Mouse (Mus musculus): ENCODE measurements at regions not wholly inside any gene's neighbourhood (a gene's known extent, or its start where the extent isn't known, plus 50 kb on each side); places are given as distances from the start of the nearest gene placed in this dataset.

DNA sequence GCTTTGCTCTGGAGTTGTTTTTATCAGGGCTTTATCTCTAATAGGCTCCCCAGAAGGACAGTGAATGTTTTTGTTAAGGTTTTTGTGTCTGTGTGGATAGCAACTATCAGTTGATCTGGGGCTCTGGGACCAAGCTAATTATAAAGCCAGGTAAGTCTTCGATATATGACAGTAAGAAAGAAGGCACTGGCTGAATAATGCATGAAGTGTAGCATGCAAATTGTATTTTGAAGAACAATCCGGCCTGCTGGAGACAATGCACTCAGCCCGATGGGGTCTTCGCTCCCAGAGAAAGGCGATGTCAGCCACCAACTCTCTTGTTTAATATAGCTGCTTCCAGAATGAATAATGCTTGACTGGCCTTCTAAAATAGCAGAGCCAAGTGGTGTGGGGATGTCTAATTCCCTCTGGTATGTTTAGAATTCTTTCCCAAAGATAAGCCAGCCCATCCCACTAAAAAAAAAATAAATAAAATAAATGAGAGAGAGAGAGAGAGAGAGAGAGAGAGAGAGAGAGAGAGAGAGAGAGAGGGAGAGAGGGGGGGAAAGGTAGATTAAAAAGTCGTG, 68.6 kb downstream of the Dad1 start:
- DNase-seq (ENCODE audit: extremely low spot score in 1 of 2, low spot score in 1 of 2): no peak

DNA sequence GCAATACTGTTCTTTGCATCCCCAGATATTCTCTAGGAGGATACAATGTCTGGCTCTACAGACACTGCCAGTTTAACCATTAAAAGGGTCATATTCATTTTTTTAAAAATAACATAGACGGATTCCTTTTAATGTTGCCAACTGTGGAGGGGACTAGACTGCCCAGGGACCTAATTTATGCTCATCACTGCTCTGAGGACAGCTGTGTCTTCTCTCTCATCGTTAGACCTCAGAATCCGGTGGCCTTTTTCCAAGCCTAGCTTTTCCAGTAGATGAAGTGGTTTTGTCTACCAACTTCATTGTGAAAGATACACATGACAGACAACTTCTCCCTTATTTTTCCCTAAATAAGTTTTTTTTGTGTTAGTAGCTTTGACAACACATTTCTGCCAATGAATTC, 70.0 kb downstream of the Dad1 start:
- no peak for DNase-seq (ENCODE audit: extremely low spot score in 1 of 2, low spot score in 1 of 2)

DNA sequence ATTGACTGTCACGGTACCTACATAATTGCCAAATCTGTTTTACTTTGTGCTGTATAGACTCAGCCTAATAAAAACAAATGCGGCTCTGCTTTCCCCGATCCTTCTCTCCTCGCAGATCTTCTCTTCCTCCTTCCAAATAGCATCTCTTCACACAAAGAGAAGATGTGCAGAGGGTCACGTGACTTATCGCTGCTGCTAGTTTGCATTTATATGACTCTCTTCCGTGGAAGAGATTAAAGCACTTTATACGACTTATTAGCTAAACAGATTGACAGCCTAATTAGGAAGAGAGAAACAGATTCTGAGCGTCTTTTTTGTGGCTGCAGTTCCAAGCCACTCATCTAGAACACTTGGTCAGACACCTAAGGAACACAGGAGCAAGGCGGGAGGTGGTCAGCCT, 71.1 kb downstream of the Dad1 start:
- no peak for DNase-seq (ENCODE audit: extremely low spot score in 1 of 2, low spot score in 1 of 2)

DNA sequence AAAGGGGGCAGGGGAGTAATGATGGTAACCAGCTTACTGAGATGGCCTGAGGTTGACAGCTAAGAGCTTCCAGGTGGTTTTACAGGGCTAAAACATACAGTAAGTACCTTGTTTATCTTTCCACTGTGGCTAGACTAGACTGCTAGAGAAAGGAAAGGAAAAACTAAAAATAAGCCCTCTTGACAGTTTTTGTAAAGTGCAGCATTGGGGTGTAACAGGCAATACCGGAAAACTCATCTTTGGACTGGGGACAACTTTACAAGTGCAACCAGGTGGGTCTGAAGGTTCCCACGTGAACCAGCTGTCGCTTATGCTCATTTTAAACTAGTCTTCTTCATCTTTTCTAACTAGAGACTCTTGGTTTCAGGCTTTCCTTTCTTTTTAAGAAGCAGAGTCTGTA, 72.6 kb downstream of the Dad1 start:
- DNase-seq (ENCODE audit: extremely low spot score in 1 of 2, low spot score in 1 of 2): no peak

DNA sequence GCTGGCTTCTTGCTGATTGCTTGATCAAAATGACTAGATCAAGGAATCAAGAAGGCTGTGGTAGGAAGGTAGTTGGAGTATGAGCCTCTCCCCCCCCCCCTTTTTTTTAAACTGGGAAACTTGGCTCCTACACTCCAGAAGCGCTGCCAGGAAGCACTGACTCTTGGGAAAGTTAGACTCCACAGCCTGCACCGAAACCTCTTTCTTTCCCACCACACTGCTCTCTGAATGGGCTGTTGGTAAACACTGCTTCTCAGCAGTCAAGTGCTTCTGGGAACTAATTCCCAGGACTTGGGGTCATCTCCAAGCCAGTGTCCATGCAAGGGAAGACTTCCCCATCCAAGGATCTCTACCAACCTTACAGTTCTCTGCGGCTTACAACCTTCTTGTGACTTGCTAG, 73.2 kb downstream of the Dad1 start:
- DNase-seq (ENCODE audit: extremely low spot score in 1 of 2, low spot score in 1 of 2): no peak

DNA sequence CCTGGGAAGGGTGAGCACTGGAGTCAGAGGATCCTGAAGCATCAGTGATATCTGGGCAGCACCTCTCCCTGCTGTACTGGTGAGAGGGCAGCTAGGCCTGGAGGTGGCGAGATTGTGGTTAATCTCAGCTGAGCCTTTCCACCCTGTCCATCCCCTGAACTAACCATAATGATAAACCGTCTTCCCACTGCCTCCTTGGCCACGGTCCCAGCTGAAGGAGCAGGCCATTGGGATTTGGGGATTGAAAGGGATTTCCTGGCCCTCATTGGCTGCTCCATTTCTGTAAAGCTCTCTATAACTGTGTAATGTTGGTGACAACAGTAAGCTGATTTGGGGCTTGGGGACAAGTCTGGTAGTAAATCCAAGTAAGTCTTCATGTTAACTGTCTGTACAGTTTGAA, 73.6 kb downstream of the Dad1 start:
- DNase-seq (ENCODE audit: extremely low spot score in 1 of 2, low spot score in 1 of 2): no peak

DNA sequence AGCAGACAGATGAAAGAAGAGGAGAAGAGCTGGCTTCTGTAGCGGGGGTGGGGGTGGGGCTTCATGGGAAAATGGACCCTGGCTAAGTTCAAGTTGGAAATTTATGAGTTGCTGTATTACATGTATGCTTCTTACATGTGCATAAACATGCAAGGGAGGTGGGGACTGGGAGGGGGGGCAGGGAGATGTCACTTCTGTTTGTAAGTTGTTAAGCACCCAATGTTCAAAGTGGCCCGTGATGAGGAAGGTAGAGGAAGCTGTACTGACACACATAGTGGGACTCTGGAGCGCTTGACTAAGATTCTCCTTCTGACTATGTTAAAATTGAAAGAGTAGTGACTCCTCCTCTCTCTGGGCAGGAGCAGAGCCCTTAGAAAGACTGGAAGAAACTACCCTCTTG, 75.0 kb downstream of the Dad1 start:
- no peak for DNase-seq (ENCODE audit: extremely low spot score in 1 of 2, low spot score in 1 of 2)

DNA sequence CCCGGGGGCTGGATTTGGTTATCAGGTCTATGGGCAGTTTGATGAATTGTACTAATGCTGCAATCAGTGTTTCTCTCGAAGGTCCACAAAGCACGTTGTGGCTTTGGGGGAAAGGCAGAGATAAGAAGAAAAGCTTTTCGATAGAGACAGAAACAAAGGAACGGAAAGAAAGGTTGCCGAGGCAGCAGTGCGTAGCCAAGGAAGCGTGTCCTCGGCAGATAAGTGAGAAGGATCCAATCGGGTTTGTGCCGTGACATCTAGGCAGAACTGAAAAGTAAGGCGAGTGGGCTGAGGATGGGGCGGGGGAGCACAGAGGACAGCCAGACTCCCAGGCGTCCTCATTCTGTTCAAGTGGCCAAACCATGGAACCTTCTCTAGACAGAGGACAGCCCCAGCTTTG, 77.4 kb downstream of the Dad1 start:
- no peak for DNase-seq (ENCODE audit: extremely low spot score in 1 of 2, low spot score in 1 of 2)

DNA sequence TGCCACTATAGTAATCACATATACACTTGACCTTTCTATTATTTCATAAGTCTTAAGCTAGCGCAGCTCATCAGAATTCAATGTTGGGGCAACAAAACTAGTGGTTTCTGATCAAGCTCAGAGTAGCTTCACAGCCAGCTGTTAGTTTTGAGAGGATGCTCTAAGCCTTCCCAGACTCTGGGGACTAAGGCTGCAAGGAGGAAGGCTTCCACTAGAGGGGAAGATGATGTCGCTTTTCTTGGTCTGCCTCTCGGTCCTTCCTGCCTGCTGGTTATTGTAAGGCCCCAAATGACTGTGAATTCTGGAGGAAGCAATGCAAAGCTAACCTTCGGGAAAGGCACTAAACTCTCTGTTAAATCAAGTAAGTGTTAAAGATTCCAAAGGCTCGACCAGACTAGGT, 78.4 kb downstream of the Dad1 start:
- DNase-seq (ENCODE audit: extremely low spot score in 1 of 2, low spot score in 1 of 2): no peak

DNA sequence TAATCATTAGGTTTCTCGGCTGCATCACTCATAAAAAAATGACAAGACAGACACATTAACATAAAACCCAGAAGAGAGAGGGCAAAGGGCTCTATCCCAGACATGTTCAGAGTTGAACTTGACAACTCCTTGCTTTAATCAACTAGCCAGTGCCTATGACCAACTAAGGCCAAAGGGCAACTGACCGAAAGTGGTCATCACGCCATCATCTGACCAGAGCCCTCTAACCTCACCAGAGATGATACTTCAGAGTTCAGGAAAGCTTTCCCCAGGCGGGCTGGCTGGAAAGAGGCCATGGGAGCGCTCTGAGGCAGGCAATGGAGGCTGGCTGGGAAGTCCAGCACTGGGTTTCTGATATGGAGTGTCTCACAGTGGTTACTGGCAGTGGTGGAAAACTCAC, 80.6 kb downstream of the Dad1 start:
- no peak for DNase-seq (ENCODE audit: extremely low spot score in 1 of 2, low spot score in 1 of 2)

DNA sequence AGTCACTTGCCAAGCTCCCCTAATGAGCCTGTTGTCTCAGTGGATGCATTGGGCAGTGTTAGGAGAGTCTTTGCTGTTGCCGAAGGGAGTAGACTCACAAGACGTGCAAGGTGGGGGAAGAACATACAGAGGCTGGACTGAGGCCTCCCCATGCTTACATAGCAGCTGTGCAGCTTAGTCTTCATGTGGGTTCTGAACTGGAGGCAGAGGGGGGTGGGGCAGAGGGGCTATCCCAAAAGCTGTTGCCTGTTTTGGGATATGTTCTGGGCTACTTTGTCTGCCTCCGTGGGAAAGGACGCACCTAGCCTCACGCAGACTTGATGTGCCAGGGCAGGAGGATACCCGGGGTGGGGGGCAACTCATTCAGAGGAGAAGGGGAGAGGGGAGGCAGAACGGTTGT, 84.7 kb downstream of the Dad1 start:
- DNase-seq (ENCODE audit: extremely low spot score in 1 of 2, low spot score in 1 of 2): no peak

DNA sequence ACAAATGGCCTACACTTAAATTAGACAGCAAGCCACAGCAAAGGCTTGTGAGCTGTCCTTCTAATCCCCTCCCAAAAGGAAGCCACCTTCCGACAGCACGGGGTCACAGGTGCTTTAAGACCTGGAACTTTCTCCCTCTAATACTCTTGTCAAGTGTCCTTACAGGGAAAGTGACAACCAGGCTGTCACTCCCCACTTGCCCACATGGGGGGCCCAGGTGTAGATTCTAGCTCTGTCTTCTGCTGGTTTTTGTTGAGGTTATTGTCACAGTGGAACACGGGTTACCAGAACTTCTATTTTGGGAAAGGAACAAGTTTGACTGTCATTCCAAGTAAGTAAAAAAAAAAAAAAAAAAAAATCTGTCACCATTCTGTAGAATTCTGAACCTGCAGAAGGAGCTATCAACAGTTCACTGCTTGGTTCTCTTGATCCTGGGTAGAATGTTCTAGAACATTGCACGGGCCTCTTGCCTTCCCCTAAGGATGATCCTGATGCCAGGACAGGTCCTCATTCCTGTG, 85.4 kb downstream of the Dad1 start:
- no peak for DNase-seq (ENCODE audit: extremely low spot score in 1 of 2, low spot score in 1 of 2)

DNA sequence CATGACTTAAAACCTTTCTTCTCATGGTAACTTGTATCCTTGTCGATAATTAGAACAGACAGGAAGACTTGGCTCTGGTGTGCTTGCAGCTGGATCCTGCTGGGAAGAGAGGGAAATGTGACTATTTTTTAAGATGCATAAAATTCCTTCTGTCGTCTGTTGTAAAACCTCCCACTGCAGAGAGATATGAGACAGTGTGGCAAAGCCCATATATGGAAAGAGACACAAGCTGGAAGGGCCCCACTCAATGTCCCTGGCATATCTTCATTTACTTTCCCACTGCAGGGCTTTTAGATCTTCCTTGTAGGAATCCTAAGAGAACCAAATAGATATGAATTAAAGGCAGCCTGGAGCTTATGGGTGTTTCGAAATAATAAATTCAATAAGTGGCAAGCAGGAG, 87.8 kb downstream of the Dad1 start:
- no peak for DNase-seq (ENCODE audit: extremely low spot score in 1 of 2, low spot score in 1 of 2)

DNA sequence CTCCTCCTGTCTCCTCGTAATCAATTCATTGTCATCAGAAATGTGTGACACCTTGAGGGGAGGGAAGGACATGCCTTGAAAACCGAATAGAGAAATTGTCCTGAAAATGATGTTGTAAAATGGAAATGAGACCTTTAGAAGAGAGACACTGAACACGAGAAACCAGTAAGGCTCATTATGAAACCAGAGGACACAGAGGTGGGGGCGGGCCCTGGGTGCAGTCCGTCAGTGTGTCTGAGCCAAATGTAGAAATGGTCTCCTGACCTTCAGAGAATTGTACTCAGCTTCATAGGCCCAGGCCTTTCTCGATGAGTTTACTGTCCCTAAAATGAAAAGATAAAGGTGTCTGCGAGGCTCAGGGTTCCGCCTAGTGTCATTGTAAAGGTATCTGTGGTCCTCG, 89.0 kb downstream of the Dad1 start:
- DNase-seq (ENCODE audit: extremely low spot score in 1 of 2, low spot score in 1 of 2): no peak

DNA sequence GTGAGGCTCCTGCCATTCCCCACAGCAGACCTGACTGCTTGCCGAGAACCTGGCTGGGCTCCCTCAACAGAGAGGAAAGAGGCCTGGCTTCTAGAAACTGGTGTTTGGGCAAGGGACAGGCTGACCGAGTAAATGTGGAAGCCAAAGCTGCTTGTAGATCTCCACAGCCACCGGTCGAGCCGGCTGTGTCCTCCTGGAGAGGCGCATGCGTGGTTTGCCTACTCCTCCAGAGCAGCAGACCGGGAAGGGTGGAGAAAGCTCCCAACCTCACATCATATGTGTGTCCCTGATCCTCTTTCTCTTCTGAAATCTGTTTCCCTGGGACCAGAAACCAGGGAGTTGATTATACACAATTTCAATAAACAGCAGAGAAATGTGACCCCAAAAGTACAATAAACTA, 92.0 kb downstream of the Dad1 start:
- DNase-seq (ENCODE audit: extremely low spot score in 1 of 2, low spot score in 1 of 2): no peak

DNA sequence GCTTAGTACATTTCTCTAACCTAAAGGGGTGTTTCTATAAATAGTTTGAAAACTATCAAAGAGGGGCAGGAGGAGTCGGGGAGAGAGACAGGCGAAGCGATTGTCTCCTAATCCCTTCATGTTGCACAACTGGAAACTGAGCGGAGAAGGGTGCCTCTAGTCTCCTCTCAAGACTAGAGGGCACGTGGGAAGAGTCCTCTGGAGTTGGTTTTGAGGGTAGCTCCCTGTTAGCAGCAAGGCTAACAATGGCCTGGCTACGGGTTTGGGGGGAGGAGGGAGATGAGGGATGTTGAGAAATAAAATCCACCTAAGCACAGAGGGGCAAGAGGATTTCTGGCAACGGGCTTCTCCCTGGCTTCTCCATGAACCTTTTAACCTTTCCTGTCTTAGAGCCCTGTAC, 92.7 kb downstream of the Dad1 start:
- no peak for DNase-seq (ENCODE audit: extremely low spot score in 1 of 2, low spot score in 1 of 2)

DNA sequence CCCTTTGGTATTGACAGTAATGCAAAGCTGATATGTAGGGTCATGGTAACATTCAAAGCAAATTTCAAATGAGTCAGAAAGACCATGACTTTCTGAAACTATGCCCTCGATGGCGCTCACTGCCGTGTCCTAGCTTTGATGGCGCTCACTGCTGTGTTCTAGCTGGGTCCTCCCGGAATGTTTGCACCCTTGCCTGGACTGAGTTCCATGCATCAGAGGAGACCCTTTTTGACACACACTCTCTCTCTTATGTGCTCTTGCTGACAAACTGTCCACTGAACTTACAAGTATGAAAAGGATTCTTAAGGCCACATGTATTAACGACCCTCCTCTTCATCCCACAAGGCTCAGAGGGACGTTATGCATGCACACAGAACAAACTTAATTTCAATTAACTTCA, 94.1 kb downstream of the Dad1 start:
- no peak for DNase-seq (ENCODE audit: extremely low spot score in 1 of 2, low spot score in 1 of 2)

DNA sequence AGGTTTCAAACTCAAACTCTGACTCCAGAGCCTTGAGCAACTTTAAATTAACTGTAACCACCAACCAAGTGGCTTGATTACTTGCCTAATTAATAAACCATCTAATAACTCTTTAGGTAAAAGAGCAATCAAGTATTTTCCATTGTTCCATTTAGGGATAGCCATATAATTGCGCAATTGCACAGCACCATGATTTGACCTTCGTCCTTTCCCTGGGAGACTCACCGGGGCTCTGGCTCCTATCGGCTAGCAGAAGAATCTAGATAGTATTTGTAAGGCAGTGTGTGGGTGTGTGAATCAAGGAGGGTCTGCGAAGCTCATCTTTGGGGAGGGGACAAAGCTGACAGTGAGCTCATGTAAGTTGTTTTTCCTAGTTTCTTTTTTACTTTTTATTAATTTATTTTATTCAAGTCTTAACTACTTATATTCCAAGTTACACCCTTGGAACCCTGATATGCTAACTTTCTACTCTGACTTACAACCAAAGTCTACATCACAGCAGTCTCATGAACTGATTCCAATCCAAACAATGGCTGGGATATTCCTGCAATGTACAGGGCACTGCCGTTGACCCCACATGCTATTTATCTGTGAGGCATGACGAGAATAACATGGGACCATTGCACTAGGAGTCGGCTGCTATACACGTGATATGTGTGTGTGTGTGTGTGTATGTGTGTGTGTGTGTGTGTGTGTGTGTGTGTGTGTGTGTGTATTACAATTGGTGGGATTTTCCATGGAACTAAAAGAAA, 95.5 kb downstream of the Dad1 start:
- no peak for DNase-seq (ENCODE audit: extremely low spot score in 1 of 2, low spot score in 1 of 2)

DNA sequence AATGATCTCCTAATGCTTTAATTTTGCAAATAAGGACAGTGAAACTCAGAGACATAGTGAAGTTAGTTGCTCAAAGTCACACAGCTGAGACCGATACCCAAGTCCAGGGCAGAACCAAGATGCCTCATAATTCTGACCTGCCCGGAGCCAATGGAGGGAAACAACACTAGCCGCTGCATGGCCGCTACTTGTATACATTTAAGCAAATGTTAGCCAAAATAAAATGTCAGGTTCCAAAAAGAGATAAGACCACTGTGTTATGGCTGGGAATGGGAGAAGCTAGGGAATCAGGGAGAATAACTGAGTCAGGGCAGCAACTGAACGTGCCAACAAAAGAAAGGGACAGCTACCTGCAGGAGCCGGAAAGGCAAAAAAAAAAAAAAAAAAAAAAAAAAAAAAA, 97.4 kb downstream of the Dad1 start:
- DNase-seq (ENCODE audit: extremely low spot score in 1 of 2, low spot score in 1 of 2): no peak

DNA sequence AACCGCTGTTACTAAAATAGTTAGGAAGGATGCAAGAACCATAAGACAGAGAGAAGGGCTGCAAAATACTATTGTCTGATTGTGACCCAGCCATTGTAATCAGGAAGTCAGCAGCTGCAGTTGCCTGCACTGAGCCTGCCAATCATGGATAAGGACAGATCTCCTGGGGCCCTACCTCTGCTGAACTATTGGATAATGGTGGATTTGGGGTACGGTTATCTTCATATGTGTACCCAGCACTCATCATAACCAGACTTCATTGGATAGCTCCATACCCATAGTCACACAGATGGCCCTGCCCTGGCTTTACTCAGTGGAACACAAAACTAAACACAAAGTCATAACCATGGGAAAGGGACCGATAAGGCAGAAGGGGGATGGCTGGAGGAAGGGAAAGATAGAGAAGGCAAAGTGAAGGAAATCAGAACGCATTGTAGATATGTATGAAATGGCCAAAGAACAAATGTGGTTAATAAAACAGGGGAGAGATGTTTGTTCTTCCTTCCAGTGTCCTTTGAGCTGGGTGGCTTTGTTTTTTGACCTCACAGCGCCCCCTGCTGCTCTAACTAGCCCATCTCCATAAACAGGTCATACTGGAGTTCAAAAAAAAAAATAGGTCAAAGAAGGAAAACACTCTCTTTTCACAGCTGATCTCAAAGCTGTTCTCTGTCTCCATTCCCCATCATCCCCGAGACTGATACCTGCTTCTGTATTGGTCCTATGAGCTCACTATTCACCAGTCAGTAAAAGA, 101.2 kb downstream of the Dad1 start:
- peak; percentile 32 to 79 for DNase-seq (ENCODE audit: extremely low spot score in 1 of 2, low spot score in 1 of 2)

DNA sequence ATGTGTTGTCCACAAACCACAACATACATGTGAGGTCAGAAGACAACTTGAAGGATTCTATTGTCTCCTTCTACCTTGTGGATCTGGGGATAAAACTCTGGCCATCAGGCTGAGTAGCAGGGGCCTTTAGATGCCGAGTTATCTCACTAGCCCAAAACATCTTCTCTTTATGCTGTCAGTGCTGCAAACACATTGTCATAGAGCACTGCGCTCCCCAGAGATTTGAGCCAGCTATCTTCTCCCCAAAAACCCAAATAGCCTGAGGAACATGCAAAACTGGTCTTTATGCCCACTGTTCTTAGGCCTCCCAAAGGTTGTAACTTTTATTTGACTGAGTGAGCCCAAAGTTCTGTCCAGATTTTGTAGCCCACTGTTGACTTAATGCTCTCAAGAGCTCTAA, 102.0 kb downstream of the Dad1 start:
- DNase-seq (ENCODE audit: extremely low spot score in 1 of 2, low spot score in 1 of 2): no peak

DNA sequence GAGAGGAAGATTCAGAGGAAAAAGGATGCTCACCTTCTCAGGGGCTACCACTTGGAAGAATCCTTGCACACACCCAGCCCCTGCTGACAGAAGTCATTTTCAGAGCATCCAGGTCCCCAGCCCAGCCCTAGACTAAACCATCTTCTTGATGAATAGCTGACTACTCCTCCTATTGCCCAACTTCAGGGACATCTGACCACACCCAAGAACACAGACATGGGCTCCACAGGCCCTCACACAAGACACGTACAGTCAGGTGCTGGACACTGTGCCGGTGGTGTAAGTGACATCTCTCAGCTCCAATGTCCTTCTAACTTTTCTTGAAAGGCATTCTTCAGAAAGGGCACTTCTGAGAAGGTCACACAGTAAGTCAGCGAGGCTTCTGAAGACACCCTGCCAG, 102.6 kb downstream of the Dad1 start:
- DNase-seq (ENCODE audit: extremely low spot score in 1 of 2, low spot score in 1 of 2): no peak
